Mouse (Mus musculus): ENCODE measurements at regions not wholly inside any gene's neighbourhood (a gene's known extent, or its start where the extent isn't known, plus 50 kb on each side); places are given as distances from the start of the nearest gene placed in this dataset.

- WGBS: 53% methylated on average over 1 of the region's 1 CpGs
- Histone ChIP-seq H3K4me1 (ENCODE audit: control insufficient read depth, insufficient read depth, low read length) (no peaks in the 10 kb centered on the region), H3K4me3 (replicated peaks; ENCODE audit: extremely low read depth, low read depth, low read length) (no peak overlapping the region)
- no peak for TF ChIP-seq POLR2A (IDR thresholded peaks at IDR 0.05; ENCODE audit: borderline replicate concordance, extremely low read depth, low read depth, low read length)
- TF ChIP-seq CTCF (IDR thresholded peaks at IDR 0.05; ENCODE audit: insufficient read depth, low read length): no peak
- DNase-seq: no peak
These were observed 163.9 kb downstream of the Ptprc start for GRCm38 (mm10) chr1:138011581-138011980.

- no peaks in the 10 kb centered on the region for H3K4me1 ChIP-seq (ENCODE audit: control insufficient read depth, insufficient read depth, low read length)
- DNase-seq: no peak
- 30% methylated on average over 7 of the region's 7 CpGs for WGBS
- TF ChIP-seq CTCF (IDR thresholded peaks at IDR 0.05; ENCODE audit: insufficient read depth, low read length) (no peak), POLR2A (IDR thresholded peaks at IDR 0.05; ENCODE audit: borderline replicate concordance, extremely low read depth, low read depth, low read length) (no peak)
- no peak overlapping the region for H3K4me3 ChIP-seq (replicated peaks; ENCODE audit: extremely low read depth, low read depth, low read length)
These were observed 164.5 kb downstream of the Ptprc start for GRCm38 (mm10) chr1:138010910-138011477.

- TF ChIP-seq CTCF (IDR thresholded peaks at IDR 0.05; ENCODE audit: insufficient read depth, low read length) (no peak), POLR2A (IDR thresholded peaks at IDR 0.05; ENCODE audit: borderline replicate concordance, extremely low read depth, low read depth, low read length) (no peak)
- no peak overlapping the region for H3K4me3 ChIP-seq (replicated peaks; ENCODE audit: extremely low read depth, low read depth, low read length)
- H3K4me1 ChIP-seq (ENCODE audit: control insufficient read depth, insufficient read depth, low read length): no peaks in the 10 kb centered on the region
- DNase-seq: no peak
- WGBS: 43% methylated on average over 1 of the region's 1 CpGs
These were observed 168.7 kb downstream of the Ptprc start for GRCm38 (mm10) chr1:138006811-138007210.

GRCm38 (mm10) chr1:138004319-138004718 lies 171.2 kb downstream of the Ptprc start:
- WGBS: 61% methylated on average over 2 of the region's 2 CpGs
- no peak for DNase-seq
- TF ChIP-seq POLR2A (IDR thresholded peaks at IDR 0.05; ENCODE audit: borderline replicate concordance, extremely low read depth, low read depth, low read length) (no peak), CTCF (IDR thresholded peaks at IDR 0.05; ENCODE audit: insufficient read depth, low read length) (no peak)
- Histone ChIP-seq H3K4me3 (replicated peaks; ENCODE audit: extremely low read depth, low read depth, low read length) (no peak overlapping the region), H3K4me1 (ENCODE audit: control insufficient read depth, insufficient read depth, low read length) (no peaks in the 10 kb centered on the region)

- WGBS: 75% methylated on average over 3 of the region's 3 CpGs
- TF ChIP-seq CTCF (IDR thresholded peaks at IDR 0.05; ENCODE audit: insufficient read depth, low read length): no peak
- TF ChIP-seq POLR2A (IDR thresholded peaks at IDR 0.05; ENCODE audit: borderline replicate concordance, extremely low read depth, low read depth, low read length): no peak
- Histone ChIP-seq H3K4me3 (replicated peaks; ENCODE audit: extremely low read depth, low read depth, low read length) (no peak overlapping the region), H3K4me1 (ENCODE audit: control insufficient read depth, insufficient read depth, low read length) (no peaks in the 10 kb centered on the region)
- DNase-seq: no peak
These were observed 176.1 kb downstream of the Ptprc start for GRCm38 (mm10) chr1:137999268-137999900.

GRCm38 (mm10) chr1:137996041-137996440 lies 179.5 kb downstream of the Ptprc start:
- TF ChIP-seq POLR2A (IDR thresholded peaks at IDR 0.05; ENCODE audit: borderline replicate concordance, extremely low read depth, low read depth, low read length) (no peak), CTCF (IDR thresholded peaks at IDR 0.05; ENCODE audit: insufficient read depth, low read length) (no peak)
- DNase-seq: no peak
- H3K4me1 ChIP-seq (ENCODE audit: control insufficient read depth, insufficient read depth, low read length): no peaks in the 10 kb centered on the region
- H3K4me3 ChIP-seq (replicated peaks; ENCODE audit: extremely low read depth, low read depth, low read length): no peak overlapping the region
- WGBS: 81% methylated on average over 2 of the region's 2 CpGs

- no peak overlapping the region for H3K4me3 ChIP-seq (replicated peaks; ENCODE audit: extremely low read depth, low read depth, low read length)
- DNase-seq: no peak
- H3K4me1 ChIP-seq (ENCODE audit: control insufficient read depth, insufficient read depth, low read length): no peaks in the 10 kb centered on the region
- TF ChIP-seq POLR2A (IDR thresholded peaks at IDR 0.05; ENCODE audit: borderline replicate concordance, extremely low read depth, low read depth, low read length) (no peak), CTCF (IDR thresholded peaks at IDR 0.05; ENCODE audit: insufficient read depth, low read length) (no peak)
- WGBS: 84% methylated on average over 1 of the region's 1 CpGs
These were observed 183.6 kb downstream of the Ptprc start for GRCm38 (mm10) chr1:137991936-137992335.

GRCm38 (mm10) chr1:137991412-137991811 lies 184.1 kb downstream of the Ptprc start:
- no peak for DNase-seq
- Histone ChIP-seq H3K4me3 (replicated peaks; ENCODE audit: extremely low read depth, low read depth, low read length) (no peak overlapping the region), H3K4me1 (ENCODE audit: control insufficient read depth, insufficient read depth, low read length) (no peaks in the 10 kb centered on the region)
- TF ChIP-seq CTCF (IDR thresholded peaks at IDR 0.05; ENCODE audit: insufficient read depth, low read length) (no peak), POLR2A (IDR thresholded peaks at IDR 0.05; ENCODE audit: borderline replicate concordance, extremely low read depth, low read depth, low read length) (no peak)
- WGBS: 93% methylated on average over 5 of the region's 5 CpGs

- WGBS: 64% methylated on average over 3 of the region's 3 CpGs
- TF ChIP-seq POLR2A (IDR thresholded peaks at IDR 0.05; ENCODE audit: borderline replicate concordance, extremely low read depth, low read depth, low read length): no peak
- no peak for TF ChIP-seq CTCF (IDR thresholded peaks at IDR 0.05; ENCODE audit: insufficient read depth, low read length)
- H3K4me3 ChIP-seq (replicated peaks; ENCODE audit: extremely low read depth, low read depth, low read length): no peak overlapping the region
These were observed 202.1 kb downstream of the Ptprc start for GRCm38 (mm10) chr1:137973406-137973805.

More at GRCm38 (mm10) chr1:137973406-137973805, 202.1 kb downstream of the Ptprc start:
- DNase-seq: no peak
- no peaks in the 10 kb centered on the region for H3K4me1 ChIP-seq (ENCODE audit: control insufficient read depth, insufficient read depth, low read length)

All from lung, adult 2 months (tissue).